Mouse (Mus musculus) heart, embryonic 13.5 days (tissue): ENCODE measurements around the gene Tac2. TPM values are rescaled to one million over a fixed set of nuclear protein-coding genes. Genes with fewer than 3 reads are reported as not detected.

ENCODE experiments used
- ATAC-seq: fragments of 200-750 bp; cut with Nextera tagmentation; 2 replicates; pipeline ENCODE4 v1.8.0; 2017; ENCODE audit warnings: moderate TSS enrichment; ENCODE audit not compliant: insufficient number of reproducible peaks, low FRiP score, low TSS enrichment; ENCODE audit errors: extremely low read depth
- H3K27ac ChIP-seq: fragments of 300-500 bp; sonication (generic); replicated peaks from 2 replicates; pipeline ENCODE4 v1.5.1; 2015; ENCODE audit warnings: moderate library complexity, mild to moderate bottlenecking, inconsistent platforms
- H3K27me3 ChIP-seq: fragments of 300-500 bp; sonication (generic); replicated peaks from 2 replicates; pipeline ENCODE4 v1.6.1; 2015; ENCODE audit warnings: mild to moderate bottlenecking, inconsistent platforms
- H3K36me3 ChIP-seq: fragments of 300-500 bp; sonication (generic); 2 replicates; pipeline ENCODE4 v1.6.1; 2015; ENCODE audit warnings: mild to moderate bottlenecking, inconsistent platforms
- H3K4me1 ChIP-seq: fragments of 300-500 bp; sonication (generic); 2 replicates; pipeline ENCODE4 v1.6.1; 2015; ENCODE audit warnings: inconsistent platforms
- H3K4me2 ChIP-seq: fragments of 300-500 bp; sonication (generic); 2 replicates; pipeline ENCODE4 v1.6.1; 2015; ENCODE audit warnings: inconsistent platforms, mild to moderate bottlenecking, moderate library complexity
- H3K4me3 ChIP-seq: fragments of 300-500 bp; sonication (generic); 2 replicates; pipeline ENCODE4 v1.5.1; 2015; ENCODE audit warnings: moderate library complexity, mild to moderate bottlenecking, inconsistent platforms
- H3K9ac ChIP-seq: fragments of 300-500 bp; sonication (generic); 2 replicates; pipeline ENCODE4 v1.6.1; 2015; ENCODE audit warnings: inconsistent platforms, mild to moderate bottlenecking, moderate library complexity
- H3K9me3 ChIP-seq: fragments of 300-500 bp; sonication (generic); 2 replicates; pipeline ENCODE4 v1.6.1; 2016; ENCODE audit warnings: inconsistent platforms
- WGBS: fragments of 180-500 bp; shearing (Covaris S2); methylation state at CpG from one replicate; pipeline ENCODE4 v1.1.7; 2015; ENCODE audit warnings: mixed read lengths; 5-methylcytosine and 5-hydroxymethylcytosine counted together
- polyA plus RNA-seq: library from polyadenylated mRNA; unstranded; fragments of >200 nt; fragmentation: Nextera tagmentation; extraction: Ambion mirVana; gene quantifications from 2 replicates; pipeline ENCODE4 v1.2.1, GENCODE M21; 2015

Gene Tac2
- polyA plus RNA-seq, 1 experiment from 2014 or later: 1.2 TPM

DNA sequence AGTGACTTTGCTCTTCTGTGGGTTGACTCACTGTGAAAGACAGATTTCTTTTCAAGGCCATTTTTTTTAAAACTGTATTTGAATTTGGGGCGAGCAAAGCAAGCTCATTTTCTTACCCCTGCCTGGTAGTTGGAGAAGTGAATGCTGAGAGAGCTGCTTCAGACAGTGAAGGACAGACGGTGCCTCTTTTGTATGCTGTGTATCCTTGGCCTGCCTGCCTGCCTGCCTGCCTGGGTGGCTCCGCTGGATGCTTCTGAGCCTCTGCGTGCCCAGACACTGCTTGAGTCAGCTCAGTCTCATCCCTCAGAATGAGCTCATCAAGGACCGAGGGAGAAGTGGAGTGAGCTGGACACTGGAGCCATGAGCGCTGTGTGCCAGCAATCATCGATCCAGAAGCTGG lies 25.3 kb upstream of the Tac2 start:
- Histone ChIP-seq H3K27ac (no peak overlapping the region), H3K27me3 (no peaks in the 10 kb centered on the region), H3K9me3 (no peaks in the 10 kb centered on the region), H3K4me1 (no peaks in the 10 kb centered on the region), H3K4me3 (no peak overlapping the region), H3K9ac (no peak overlapping the region), H3K36me3 (peaks cover 59% of the 10 kb centered on the region), H3K4me2 (no peak overlapping the region)
- 84% methylated on average over 7 of the region's 7 CpGs for WGBS
- no peak for ATAC-seq

DNA sequence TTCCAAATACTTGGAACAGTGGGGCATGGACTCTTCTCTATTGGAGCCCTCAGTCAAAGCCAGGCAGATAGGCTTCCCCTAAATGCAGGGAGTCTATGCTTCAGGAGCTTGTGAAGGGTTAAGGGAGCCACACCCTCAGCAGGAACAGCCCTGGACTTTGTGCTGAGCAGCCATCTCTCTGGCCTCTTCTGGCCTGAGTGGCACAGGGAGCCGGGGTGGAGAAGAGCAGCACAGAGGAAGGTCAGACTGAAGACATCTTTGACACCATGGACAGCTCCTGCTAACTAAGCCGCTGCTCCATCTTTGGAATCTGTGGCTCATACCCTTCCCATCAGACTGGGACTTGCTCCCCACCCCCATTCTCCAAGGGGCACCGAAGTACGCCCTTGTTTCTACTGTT lies 21.0 kb upstream of the Tac2 start:
- WGBS: 29% methylated on average over 4 of the region's 4 CpGs
- no peak overlapping the region for H3K4me3 ChIP-seq
- H3K36me3 ChIP-seq: peaks cover 19% of the 10 kb centered on the region
- peaks cover 19% of the 10 kb centered on the region for H3K4me1 ChIP-seq
- ATAC-seq: no peak
- H3K9me3 ChIP-seq: no peaks in the 10 kb centered on the region
- no peaks in the 10 kb centered on the region for H3K27me3 ChIP-seq
- no peak overlapping the region for H3K4me2 ChIP-seq
- H3K27ac ChIP-seq: no peak overlapping the region
- no peak overlapping the region for H3K9ac ChIP-seq

DNA sequence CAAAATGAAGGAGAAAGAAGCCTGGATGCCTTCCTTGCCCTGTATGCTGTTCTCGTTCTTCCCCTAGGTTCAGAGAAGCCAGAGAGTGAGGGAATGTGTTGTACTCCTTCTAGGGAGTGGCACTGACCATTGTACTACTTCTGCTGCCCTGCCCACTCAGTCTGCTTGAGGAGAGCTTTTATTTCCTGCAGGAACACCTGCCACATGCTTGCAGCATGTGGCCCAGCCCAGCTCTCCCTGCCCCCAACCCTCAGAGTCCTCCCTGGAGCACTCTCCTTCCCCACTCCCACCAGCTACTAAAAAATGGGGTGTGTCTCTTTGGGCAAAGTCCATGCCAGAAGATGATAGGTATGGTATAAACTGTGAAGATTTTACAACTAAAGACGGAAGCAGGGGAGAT lies 20.0 kb upstream of the Tac2 start:
- no peak for ATAC-seq
- H3K27me3 ChIP-seq: no peaks in the 10 kb centered on the region
- no peak overlapping the region for H3K4me2 ChIP-seq
- WGBS: 56% methylated on average over 2 of the region's 2 CpGs
- no peak overlapping the region for H3K9ac ChIP-seq
- H3K4me1 ChIP-seq: peaks cover 19% of the 10 kb centered on the region
- no peaks in the 10 kb centered on the region for H3K9me3 ChIP-seq
- no peak overlapping the region for H3K4me3 ChIP-seq
- H3K36me3 ChIP-seq: peaks cover 9% of the 10 kb centered on the region
- no peak overlapping the region for H3K27ac ChIP-seq

DNA sequence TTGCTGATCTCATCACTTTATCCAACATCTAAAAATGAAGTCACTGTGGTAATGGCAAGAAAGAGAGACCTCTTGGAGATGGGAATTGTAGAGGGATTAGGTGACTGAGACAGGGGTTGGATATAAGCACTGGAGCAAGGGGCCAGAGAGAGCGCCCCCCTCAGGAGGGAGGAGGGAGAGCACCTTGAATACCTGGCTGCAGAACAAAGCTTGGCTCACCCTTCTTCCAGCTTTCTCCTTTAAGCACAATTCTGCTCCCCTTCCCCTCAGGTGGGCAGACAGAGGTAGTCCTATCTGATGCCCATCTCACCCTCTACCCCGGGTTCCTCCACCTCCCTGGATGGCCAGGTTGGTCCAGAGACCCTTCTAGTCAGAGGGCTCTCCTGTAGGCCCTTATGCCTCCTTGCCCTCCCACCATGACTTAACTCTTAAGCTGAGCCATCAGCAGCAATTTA lies 19.5 kb upstream of the Tac2 start, which contains the start of gene Myo1a:
Myo1a (plus strand) TSS at position 405 of the 455 bp plus-strand sequence.
- no peak for ATAC-seq
- Histone ChIP-seq H3K27ac (no peak within 1 kb of the TSS), H3K4me2 (no peak within 1 kb of the TSS), H3K36me3 (peaks cover 4% of the 10 kb centered on the region), H3K4me1 (peaks cover 19% of the 10 kb centered on the region), H3K27me3 (no peaks in the 10 kb centered on the region), H3K9me3 (no peaks in the 10 kb centered on the region), H3K4me3 (no peak within 1 kb of the TSS), H3K9ac (no peak within 1 kb of the TSS)
- 55% methylated on average over 2 of the region's 2 CpGs for WGBS

DNA sequence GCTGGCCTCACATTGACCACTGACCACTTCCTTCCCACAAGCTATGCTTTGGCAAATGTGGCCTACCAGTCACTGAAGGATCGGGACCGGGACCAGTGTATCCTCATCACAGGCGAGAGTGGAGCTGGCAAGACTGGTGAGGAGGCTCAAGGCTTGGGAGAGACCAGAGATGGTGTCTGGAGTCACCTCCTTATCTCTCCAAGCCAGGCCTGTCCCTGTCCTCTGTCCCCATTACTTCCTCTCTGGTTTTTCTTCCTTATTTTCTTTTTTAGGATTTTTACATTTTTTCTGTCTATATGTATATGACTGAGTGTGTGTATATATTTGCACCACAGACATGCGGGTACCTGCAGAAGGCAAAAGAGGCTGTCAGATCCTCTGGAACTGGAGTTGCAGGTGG lies 18.5 kb upstream of the Tac2 start:
- Histone ChIP-seq H3K36me3 (no peaks in the 10 kb centered on the region), H3K4me3 (no peak overlapping the region), H3K27ac (no peak overlapping the region), H3K4me2 (no peak overlapping the region), H3K9ac (no peak overlapping the region), H3K27me3 (no peaks in the 10 kb centered on the region), H3K4me1 (peaks cover 19% of the 10 kb centered on the region), H3K9me3 (no peaks in the 10 kb centered on the region)
- no peak for ATAC-seq
- whole genome bisulfite sequencing: 70% methylated on average over 4 of the region's 4 CpGs

DNA sequence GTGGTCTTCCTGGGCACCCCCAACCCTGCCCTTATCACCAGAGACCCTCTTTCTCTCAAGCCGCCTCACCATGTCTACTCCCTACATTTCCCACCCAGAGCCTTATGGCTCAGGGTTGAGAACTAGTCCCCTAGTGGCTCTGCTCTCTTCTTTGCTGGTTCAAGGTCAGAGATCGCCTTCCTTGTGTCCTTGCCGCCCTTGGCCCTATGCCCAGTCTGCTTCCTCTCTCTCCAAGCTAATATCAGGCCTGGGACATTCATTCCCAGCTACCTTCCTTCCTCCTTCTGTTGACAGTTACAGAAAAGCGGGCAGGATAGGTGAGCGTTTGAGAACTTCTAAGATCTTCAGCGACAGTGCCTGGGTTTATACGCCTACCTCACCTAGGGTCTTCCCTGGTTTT lies 16.6 kb upstream of the Tac2 start:
- Histone ChIP-seq H3K4me3 (no peak overlapping the region), H3K36me3 (no peaks in the 10 kb centered on the region), H3K27ac (0 out of 2 replicates have a peak overlapping the region, but pooled peaks have one; percentile 3), H3K4me2 (no peak overlapping the region), H3K27me3 (peaks cover 4% of the 10 kb centered on the region; the same call in 1 of the 2 replicates), H3K4me1 (peaks cover 19% of the 10 kb centered on the region), H3K9ac (no peak overlapping the region), H3K9me3 (no peaks in the 10 kb centered on the region)
- WGBS: 45% methylated on average over 7 of the region's 7 CpGs
- ATAC-seq: no peak

DNA sequence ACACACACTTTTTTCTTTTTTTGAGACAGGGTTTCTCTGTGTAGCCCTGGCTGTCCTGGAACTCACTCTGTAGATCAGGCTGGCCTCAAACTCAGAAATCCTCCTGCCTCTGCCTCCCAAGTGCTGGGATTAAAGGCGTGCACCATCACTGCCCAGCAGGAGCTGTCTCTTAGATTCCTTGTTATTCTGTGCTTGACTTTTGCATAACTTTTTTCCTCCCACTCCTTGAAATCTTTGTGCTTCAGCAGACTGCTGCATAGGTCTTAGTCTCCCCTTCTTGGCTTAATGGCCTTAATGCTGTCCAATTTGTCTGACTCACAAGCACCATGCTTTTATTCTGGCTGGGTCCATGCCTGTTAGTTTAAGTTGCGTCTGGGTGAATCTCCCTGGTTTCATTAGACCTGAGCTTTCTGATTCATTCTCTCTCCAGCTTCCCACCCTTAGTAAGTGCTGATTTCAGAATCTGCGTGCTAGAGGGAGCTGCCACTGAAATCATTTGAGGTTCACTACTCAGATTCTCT lies 15.4 kb upstream of the Tac2 start:
- no peak for ATAC-seq
- H3K4me3 ChIP-seq: no peak overlapping the region
- WGBS: 76% methylated on average over 3 of the region's 3 CpGs

DNA sequence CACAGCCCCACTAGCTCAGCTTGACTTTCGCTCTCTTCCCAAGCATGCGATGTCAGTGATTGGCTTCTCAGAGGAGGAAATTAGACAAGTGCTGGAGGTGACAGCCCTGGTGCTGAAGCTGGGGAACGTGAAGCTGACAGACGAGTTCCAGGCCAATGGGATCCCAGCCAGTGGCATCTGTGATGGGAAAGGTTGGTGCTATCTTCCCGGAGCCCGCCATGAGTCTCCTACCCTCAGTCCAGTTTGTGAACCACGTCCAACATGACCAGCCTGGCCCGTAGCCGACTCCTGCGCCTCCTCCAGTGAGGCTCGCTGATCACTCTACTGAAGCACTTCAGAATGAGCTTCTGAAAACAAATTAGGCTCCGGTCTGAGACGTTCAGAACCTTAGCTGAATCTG lies 13.9 kb upstream of the Tac2 start:
- no peak overlapping the region for H3K4me3 ChIP-seq
- H3K27ac ChIP-seq: no peak overlapping the region
- peaks cover 4% of the 10 kb centered on the region for H3K27me3 ChIP-seq
- 56% methylated on average over 13 of the region's 13 CpGs for WGBS
- H3K9ac ChIP-seq: no peak overlapping the region
- no peak for ATAC-seq
- no peaks in the 10 kb centered on the region for H3K36me3 ChIP-seq
- no peak overlapping the region for H3K4me2 ChIP-seq
- no peaks in the 10 kb centered on the region for H3K9me3 ChIP-seq
- H3K4me1 ChIP-seq: peaks cover 19% of the 10 kb centered on the region

More for the DNA sequence above, 15.4 kb upstream of the Tac2 start:
- H3K36me3 ChIP-seq: no peaks in the 10 kb centered on the region
- H3K27me3 ChIP-seq: peaks cover 4% of the 10 kb centered on the region; the same call in 1 of the 2 replicates
- H3K9me3 ChIP-seq: no peaks in the 10 kb centered on the region
- H3K9ac ChIP-seq: no peak overlapping the region
- no peak overlapping the region for H3K4me2 ChIP-seq
- H3K27ac ChIP-seq: no peak overlapping the region
- peaks cover 19% of the 10 kb centered on the region for H3K4me1 ChIP-seq

DNA sequence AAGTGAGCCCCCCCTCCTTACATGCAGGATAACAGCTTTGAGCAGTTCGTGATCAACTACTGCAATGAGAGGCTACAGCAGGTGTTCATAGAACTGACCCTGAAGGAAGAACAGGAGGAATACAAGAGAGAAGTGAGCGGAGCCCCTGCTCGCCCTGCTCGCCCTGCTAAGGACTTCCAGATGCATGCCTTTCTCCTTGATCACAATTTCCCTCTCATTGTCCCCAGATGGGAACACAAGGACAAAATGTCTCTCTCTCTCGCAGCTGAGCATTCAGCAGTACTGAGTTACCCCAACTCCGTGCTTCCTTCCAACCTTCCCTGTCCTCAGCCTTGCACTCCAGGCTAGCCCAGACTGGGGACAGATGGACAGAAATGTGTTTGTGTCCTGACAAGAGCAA lies 11.5 kb upstream of the Tac2 start:
- WGBS: 62% methylated on average over 6 of the region's 6 CpGs
- peaks cover 4% of the 10 kb centered on the region for H3K27me3 ChIP-seq

DNA sequence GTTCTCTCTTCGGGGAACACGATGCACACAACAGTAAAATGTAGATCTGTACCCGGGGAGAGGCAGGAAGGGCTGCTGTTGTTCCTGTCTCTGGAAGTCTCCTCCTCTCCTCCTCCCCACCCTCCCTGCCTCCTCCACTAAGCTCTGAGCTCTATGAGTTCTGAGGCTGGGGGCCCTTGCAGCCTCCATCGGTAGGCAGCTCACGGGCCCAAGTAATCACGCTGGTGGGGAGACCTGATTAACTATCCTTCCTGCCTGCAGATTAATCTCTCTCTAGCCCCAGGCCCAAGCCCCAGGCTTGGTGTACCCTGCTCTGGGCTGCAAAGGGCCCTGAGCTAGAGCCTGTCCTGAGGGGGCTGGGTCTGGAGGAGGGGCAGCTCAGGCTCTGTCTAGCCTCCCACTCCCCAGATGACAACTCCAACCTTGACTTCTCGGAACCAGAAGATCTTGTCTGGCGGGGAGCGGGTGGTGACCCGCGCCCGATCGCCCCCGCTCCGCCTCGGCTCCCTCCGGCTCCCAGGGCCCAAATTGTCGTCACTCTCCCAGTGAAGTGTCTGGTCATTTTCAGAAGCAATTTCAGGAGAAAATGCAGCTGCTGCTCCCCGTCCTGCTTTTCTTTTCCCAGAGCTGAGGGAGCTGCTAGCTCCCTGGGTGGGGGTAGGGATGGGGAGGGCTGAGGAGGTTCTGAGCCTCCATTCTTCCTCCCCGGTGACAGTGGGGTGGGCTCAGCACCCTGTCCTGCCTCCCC lies 2.4 kb upstream of the Tac2 start:
- no peak for ATAC-seq
- H3K4me3 ChIP-seq: peak overlapping the region; percentile 30
- H3K9ac ChIP-seq: peak overlapping the region; percentile 69
- H3K4me1 ChIP-seq: peaks cover 16% of the 10 kb centered on the region
- H3K27me3 ChIP-seq: peaks cover 72% of the 10 kb centered on the region
- no peaks in the 10 kb centered on the region for H3K9me3 ChIP-seq
- 8% methylated on average over 20 of the region's 20 CpGs for WGBS
- H3K4me2 ChIP-seq: peak overlapping the region; percentile 61
- H3K36me3 ChIP-seq: no peaks in the 10 kb centered on the region
- peak overlapping the region; percentile 33 for H3K27ac ChIP-seq

More for the DNA sequence above, 11.5 kb upstream of the Tac2 start:
- Histone ChIP-seq H3K36me3 (no peaks in the 10 kb centered on the region), H3K9me3 (no peaks in the 10 kb centered on the region), H3K27ac (no peak overlapping the region), H3K4me3 (no peak overlapping the region), H3K4me2 (no peak overlapping the region), H3K4me1 (peaks cover 6% of the 10 kb centered on the region), H3K9ac (no peak overlapping the region)
- no peak for ATAC-seq

DNA sequence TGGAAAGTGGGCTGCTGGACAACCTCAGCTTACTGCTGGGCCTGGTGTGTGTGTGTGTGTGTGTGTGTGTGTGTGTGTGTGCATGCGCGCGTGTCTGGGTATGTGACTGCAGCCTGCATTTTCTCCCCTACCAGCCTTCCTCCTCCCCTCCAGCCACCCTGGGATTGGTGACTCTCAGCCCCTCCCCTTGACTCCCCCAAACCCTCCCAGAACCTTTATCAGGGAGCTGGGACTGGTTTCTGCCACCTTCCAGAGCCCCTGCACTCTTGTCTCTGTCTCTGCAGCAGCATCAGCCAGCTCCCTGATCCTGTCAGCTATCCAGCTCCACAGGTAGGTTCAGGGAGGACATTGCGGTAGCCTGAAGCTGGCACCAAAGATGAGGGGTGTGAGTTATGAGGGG lies 858 bp downstream of the Tac2 start:
- Histone ChIP-seq H3K36me3 (no peaks in the 10 kb centered on the region), H3K9ac (no peak overlapping the region), H3K4me2 (no peak overlapping the region), H3K4me1 (peaks cover 16% of the 10 kb centered on the region), H3K27me3 (peaks cover 87% of the 10 kb centered on the region), H3K4me3 (no peak overlapping the region), H3K9me3 (no peaks in the 10 kb centered on the region), H3K27ac (no peak overlapping the region)
- WGBS: 60% methylated on average over 4 of the region's 4 CpGs
- ATAC-seq: no peak

DNA sequence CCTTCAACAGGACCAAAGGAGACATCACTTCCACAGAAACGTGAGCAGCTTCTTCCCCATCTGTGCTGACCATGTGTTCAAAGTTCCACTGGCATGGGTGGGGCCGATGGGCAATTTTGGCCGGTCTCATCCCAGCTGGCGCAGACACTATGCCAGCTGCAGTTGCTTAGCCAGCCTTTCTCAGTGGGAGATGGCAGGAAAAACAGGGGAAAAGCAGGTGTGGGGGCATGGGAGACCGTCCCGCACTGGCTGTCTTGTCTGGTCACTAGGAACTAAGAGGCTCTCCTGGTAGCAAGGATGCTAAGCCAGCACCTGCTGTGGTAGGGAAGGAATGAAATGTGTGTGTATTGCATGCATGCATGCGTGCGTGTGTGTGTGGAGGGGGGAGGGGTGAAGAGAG lies 4.2 kb downstream of the Tac2 start:
- 64% methylated on average over 8 of the region's 8 CpGs for WGBS
- H3K4me1 ChIP-seq: no peaks in the 10 kb centered on the region
- H3K4me2 ChIP-seq: no peak overlapping the region
- H3K9me3 ChIP-seq: no peaks in the 10 kb centered on the region
- H3K27me3 ChIP-seq: peaks cover 64% of the 10 kb centered on the region
- no peak overlapping the region for H3K9ac ChIP-seq
- H3K4me3 ChIP-seq: no peak overlapping the region
- no peak for ATAC-seq
- H3K36me3 ChIP-seq: no peaks in the 10 kb centered on the region
- H3K27ac ChIP-seq: no peak overlapping the region
